Comparison of ENCODE assay signal across 8 mouse cellular contexts in genomic region chr10:80147146-80147718, GRCm38 (mm10). TPM values are rescaled to one million over a fixed set of nuclear protein-coding genes. Genes with fewer than 3 reads are reported as not detected.
A peak's percentile ranks its signal among the peaks of the same experiment; 100 is the strongest.
DNase-seq lines count a peak whose midpoint lies in the region; ATAC-seq and TF ChIP-seq lines count a peak whose summit lies in the region.

No protein-coding gene starts in this region.

- no peak for TF ChIP-seq CTCF in lung, adult 2 months (IDR thresholded peaks at IDR 0.05; ENCODE audit: insufficient read depth, low read length)
- TF ChIP-seq CTCF in liver, postnatal 0 days (IDR thresholded peaks at IDR 0.05; ENCODE audit: low read depth) = no peak

- H3K9ac ChIP-seq in embryonic facial prominence, embryonic 12.5 days = peak overlapping the region; percentile 75
- H3K9ac ChIP-seq in hindbrain, embryonic 14.5 days = peak overlapping the region; percentile 100
- peak overlapping the region; percentile 70 for H3K9ac ChIP-seq in liver, postnatal 0 days (replicated peaks)

- 50% methylated on average over 5 of the region's 5 CpGs for WGBS in lung, adult 2 months
- 69% methylated on average over 5 of the region's 5 CpGs for whole genome bisulfite sequencing in embryonic facial prominence, embryonic 12.5 days
- WGBS in hindbrain, embryonic 14.5 days = 74% methylated on average over 5 of the region's 5 CpGs
- 49% methylated on average over 5 of the region's 5 CpGs for WGBS in liver, postnatal 0 days (ENCODE audit: insufficient replicate concordance)

- TF ChIP-seq EP300 in liver, postnatal 0 days (IDR thresholded peaks at IDR 0.05; ENCODE audit: low read depth) = no peak

- H3K9me3 ChIP-seq in embryonic facial prominence, embryonic 12.5 days = no peaks in the 10 kb centered on the region
- no peaks in the 10 kb centered on the region for H3K9me3 ChIP-seq in hindbrain, embryonic 14.5 days (ENCODE audit: control insufficient read depth, low read length)
- H3K9me3 ChIP-seq in liver, postnatal 0 days (ENCODE audit: low read length) = no peaks in the 10 kb centered on the region

- no peak for DNase-seq in lung, adult 2 months
- no peak for DNase-seq in lung, adult 18-20 months
- no peak for DNase-seq in hindbrain, embryonic 14.5 days (ENCODE audit: low spot score)
- DNase-seq in liver, postnatal 0 days = no peak
- DNase-seq in adipocyte (ENCODE audit: low spot score) = no peak
- DNase-seq in gastrocnemius, adult 18-20 months (ENCODE audit: low spot score) = no peak

- H3K27me3 ChIP-seq in embryonic facial prominence, embryonic 12.5 days = no peaks in the 10 kb centered on the region
- no peaks in the 10 kb centered on the region for H3K27me3 ChIP-seq in hindbrain, embryonic 14.5 days (ENCODE audit: control insufficient read depth, insufficient read depth, low read length)
- no peaks in the 10 kb centered on the region for H3K27me3 ChIP-seq in liver, postnatal 0 days (ENCODE audit: insufficient read depth, low read length)

- H3K4me3 ChIP-seq in lung, adult 2 months (replicated peaks; ENCODE audit: extremely low read depth, low read depth, low read length) = peak overlapping the region; percentile 15
- peak overlapping the region; percentile 95 for H3K4me3 ChIP-seq in embryonic facial prominence, embryonic 12.5 days
- H3K4me3 ChIP-seq in hindbrain, embryonic 14.5 days (replicated peaks; ENCODE audit: low read length) = peak overlapping the region; percentile 100; the same call in 1 of the 2 replicates
- H3K4me3 ChIP-seq in liver, postnatal 0 days (ENCODE audit: low read depth, low read length) = peak overlapping the region; percentile 90

- peak overlapping the region; percentile 57 for H3K4me2 ChIP-seq in embryonic facial prominence, embryonic 12.5 days (replicated peaks)
- H3K4me2 ChIP-seq in hindbrain, embryonic 14.5 days (replicated peaks) = peak overlapping the region; percentile 100
- H3K4me2 ChIP-seq in liver, postnatal 0 days (ENCODE audit: low read depth, low read length) = peak overlapping the region; percentile 96

- H3K36me3 ChIP-seq in embryonic facial prominence, embryonic 12.5 days = peaks cover 43% of the 10 kb centered on the region
- peaks cover 46% of the 10 kb centered on the region for H3K36me3 ChIP-seq in hindbrain, embryonic 14.5 days (replicated peaks; ENCODE audit: control insufficient read depth, insufficient read depth)
- peaks cover 30% of the 10 kb centered on the region for H3K36me3 ChIP-seq in liver, postnatal 0 days (replicated peaks; ENCODE audit: insufficient read depth, low read length)

- ATAC-seq in embryonic facial prominence, embryonic 12.5 days (ENCODE audit: insufficient number of reproducible peaks, insufficient read depth, low FRiP score, low TSS enrichment) = no peak
- ATAC-seq in hindbrain, embryonic 14.5 days (ENCODE audit: low FRiP score) = no peak
- no peak for ATAC-seq in liver, postnatal 0 days
- no peak for ATAC-seq in monocyte, adult 5-6 weeks (replicated peaks; ENCODE audit: insufficient number of reproducible peaks, low FRiP score, low TSS enrichment, poor library complexity, severe bottlenecking)

- peak overlapping the region; percentile 99 for H3K27ac ChIP-seq in embryonic facial prominence, embryonic 12.5 days
- peak overlapping the region; percentile 99 for H3K27ac ChIP-seq in hindbrain, embryonic 14.5 days
- peak overlapping the region; percentile 99 for H3K27ac ChIP-seq in liver, postnatal 0 days (ENCODE audit: low read depth)

- H3K4me1 ChIP-seq in lung, adult 2 months (ENCODE audit: control insufficient read depth, insufficient read depth, low read length) = peaks cover 15% of the 10 kb centered on the region
- peaks cover 17% of the 10 kb centered on the region for H3K4me1 ChIP-seq in embryonic facial prominence, embryonic 12.5 days
- peaks cover 14% of the 10 kb centered on the region for H3K4me1 ChIP-seq in hindbrain, embryonic 14.5 days (replicated peaks; ENCODE audit: control insufficient read depth, insufficient read depth, low read length)
- H3K4me1 ChIP-seq in liver, postnatal 0 days (ENCODE audit: insufficient read depth) = peaks cover 49% of the 10 kb centered on the region

- TF ChIP-seq POLR2A in lung, adult 2 months (IDR thresholded peaks at IDR 0.05; ENCODE audit: borderline replicate concordance, extremely low read depth, low read depth, low read length) = 0 out of 2 replicates have a peak, but pooled peaks have one; percentile 3

RNA-seq across cellular contexts. Expression of gene Midn, which starts 0.8 kb away (rescaled TPM):
- polyA plus RNA-seq in lung, adult 2 months (2012; rRNA removed) = 110 and 150 TPM in 2 replicates
- 33.4 and 35.1 TPM in 2 replicates for polyA plus RNA-seq in embryonic facial prominence, embryonic 12.5 days (2016; fragmentation: Nextera tagmentation; extraction: Ambion mirVana)
- polyA plus RNA-seq in hindbrain, embryonic 14.5 days (2014; fragmentation: Nextera tagmentation; extraction: Ambion mirVana) = 44.1 and 54.4 TPM in 2 replicates
- polyA plus RNA-seq in liver, postnatal 0 days (2015; fragmentation: Nextera tagmentation; extraction: Ambion mirVana) = 3.0 and 4.3 TPM in 2 replicates
- 27.3 to 65.5 TPM (median 29.9 TPM) in 3 replicates for total RNA-seq in monocyte, adult 5-6 weeks (2017)
- total RNA-seq in gastrocnemius, adult 18-20 months (2021) = 10 to 100 TPM; 40.6 to 47.9 TPM

RNA-seq across cellular contexts. Expression of gene Cbarp, which starts 6.6 kb away (rescaled TPM):
- 29.9 and 31.5 TPM in 2 replicates for polyA plus RNA-seq in lung, adult 2 months (2012; rRNA removed)
- 8.4 and 8.5 TPM in 2 replicates for polyA plus RNA-seq in embryonic facial prominence, embryonic 12.5 days (2016; fragmentation: Nextera tagmentation; extraction: Ambion mirVana)
- polyA plus RNA-seq in hindbrain, embryonic 14.5 days (2014; fragmentation: Nextera tagmentation; extraction: Ambion mirVana) = 93.4 and 96.4 TPM in 2 replicates
- polyA plus RNA-seq in liver, postnatal 0 days (2015; fragmentation: Nextera tagmentation; extraction: Ambion mirVana) = 0.11 and 0.18 TPM in 2 replicates
- 0.29 to 5.8 TPM (median 4.1 TPM) in 3 replicates for total RNA-seq in monocyte, adult 5-6 weeks (2017)
- 1 to 10 TPM; 1.6 to 1.9 TPM for total RNA-seq in gastrocnemius, adult 18-20 months (2021)

RNA-seq across cellular contexts. Expression of gene Atp5d, which starts 8.8 kb away (rescaled TPM):
- polyA plus RNA-seq in lung, adult 2 months (2012; rRNA removed) = 709 and 1,054 TPM in 2 replicates
- polyA plus RNA-seq in embryonic facial prominence, embryonic 12.5 days (2016; fragmentation: Nextera tagmentation; extraction: Ambion mirVana) = 457 and 481 TPM in 2 replicates
- 469 and 505 TPM in 2 replicates for polyA plus RNA-seq in hindbrain, embryonic 14.5 days (2014; fragmentation: Nextera tagmentation; extraction: Ambion mirVana)
- polyA plus RNA-seq in liver, postnatal 0 days (2015; fragmentation: Nextera tagmentation; extraction: Ambion mirVana) = 537 and 576 TPM in 2 replicates
- total RNA-seq in monocyte, adult 5-6 weeks (2017) = 26.1 to 49.8 TPM (median 29.5 TPM) in 3 replicates
- total RNA-seq in gastrocnemius, adult 18-20 months (2021) = 100 to 1,000 TPM; 573 to 611 TPM

RNA-seq across cellular contexts. Expression of gene Cirbp, which starts 18.6 kb away (rescaled TPM):
- 162 and 200 TPM in 2 replicates for polyA plus RNA-seq in lung, adult 2 months (2012; rRNA removed)
- 151 and 159 TPM in 2 replicates for polyA plus RNA-seq in embryonic facial prominence, embryonic 12.5 days (2016; fragmentation: Nextera tagmentation; extraction: Ambion mirVana)
- polyA plus RNA-seq in hindbrain, embryonic 14.5 days (2014; fragmentation: Nextera tagmentation; extraction: Ambion mirVana) = 203 and 252 TPM in 2 replicates
- 87.0 and 93.3 TPM in 2 replicates for polyA plus RNA-seq in liver, postnatal 0 days (2015; fragmentation: Nextera tagmentation; extraction: Ambion mirVana)
- total RNA-seq in monocyte, adult 5-6 weeks (2017) = 137 to 163 TPM (median 145 TPM) in 3 replicates
- total RNA-seq in gastrocnemius, adult 18-20 months (2021) = 10 to 100 TPM; 28.9 to 37.5 TPM

RNA-seq across cellular contexts. Expression of gene 1600002K03Rik, which starts 25.5 kb away (rescaled TPM):
- polyA plus RNA-seq in lung, adult 2 months (2012; rRNA removed) = 11.2 and 14.0 TPM in 2 replicates
- 11.6 and 13.0 TPM in 2 replicates for polyA plus RNA-seq in embryonic facial prominence, embryonic 12.5 days (2016; fragmentation: Nextera tagmentation; extraction: Ambion mirVana)
- polyA plus RNA-seq in hindbrain, embryonic 14.5 days (2014; fragmentation: Nextera tagmentation; extraction: Ambion mirVana) = 7.0 and 7.7 TPM in 2 replicates
- polyA plus RNA-seq in liver, postnatal 0 days (2015; fragmentation: Nextera tagmentation; extraction: Ambion mirVana) = 6.7 and 6.8 TPM in 2 replicates
- total RNA-seq in monocyte, adult 5-6 weeks (2017) = 16.2 to 29.1 TPM (median 18.0 TPM) in 3 replicates
- total RNA-seq in gastrocnemius, adult 18-20 months (2021) = 1 to 10 TPM; 5.4 to 6.5 TPM

Comparison
In these comparisons a context has a peak if more than half of its experiments do, and no peak if none do; other contexts are left out.
1. H3K4me3 ChIP-seq: peak in every context shown above with its lines; median percentile 100 in hindbrain, embryonic 14.5 days; 95 in embryonic facial prominence, embryonic 12.5 days; 90 in liver, postnatal 0 days; 15 in lung, adult 2 months.